Mouse (Mus musculus) limb, embryonic 15.5 days (tissue): ENCODE measurements around the gene Gm16485. TPM values are rescaled to one million over a fixed set of nuclear protein-coding genes. Genes with fewer than 3 reads are reported as not detected.

Experiments used
- ATAC-seq: fragments of 200-750 bp; cut with Nextera tagmentation; 2 replicates; pipeline ENCODE4 v1.8.0; 2017; ENCODE audit warnings: low read depth, moderate TSS enrichment; ENCODE audit not compliant: insufficient number of reproducible peaks, low FRiP score, low TSS enrichment
- H3K27ac ChIP-seq: fragments of 300-500 bp; sonication (generic); 2 replicates; pipeline ENCODE4 v1.5.1; 2015; ENCODE audit warnings: moderate library complexity, mild to moderate bottlenecking, inconsistent platforms
- H3K27me3 ChIP-seq: fragments of 300-500 bp; sonication (generic); 2 replicates; pipeline ENCODE4 v1.6.1; 2015; ENCODE audit warnings: inconsistent platforms
- H3K36me3 ChIP-seq: fragments of 300-500 bp; sonication (generic); 2 replicates; pipeline ENCODE4 v1.6.1; 2015; ENCODE audit warnings: inconsistent platforms
- H3K4me1 ChIP-seq: fragments of 300-500 bp; sonication (generic); 2 replicates; pipeline ENCODE4 v1.6.1; 2015; ENCODE audit warnings: inconsistent platforms
- H3K4me2 ChIP-seq: fragments of 300-500 bp; sonication (generic); 2 replicates; pipeline ENCODE4 v1.6.1; 2015; ENCODE audit warnings: mild to moderate bottlenecking, inconsistent platforms
- H3K4me3 ChIP-seq: fragments of 300-500 bp; sonication (generic); 2 replicates; pipeline ENCODE4 v1.5.1; 2015; ENCODE audit warnings: mild to moderate bottlenecking, inconsistent platforms
- H3K9ac ChIP-seq: fragments of 300-500 bp; sonication (generic); 2 replicates; pipeline ENCODE4 v1.6.1; 2015; ENCODE audit warnings: inconsistent platforms
- H3K9me3 ChIP-seq: fragments of 300-500 bp; sonication (generic); 2 replicates; pipeline ENCODE4 v1.6.1; 2016; ENCODE audit warnings: inconsistent platforms
- WGBS: fragments of 180-500 bp; shearing (Covaris S2); methylation state at CpG from one replicate; pipeline ENCODE4 v1.1.7; 2015; 5-methylcytosine and 5-hydroxymethylcytosine counted together
- polyA plus RNA-seq: library from polyadenylated mRNA; unstranded; fragments of >200 nt; fragmentation: Nextera tagmentation; extraction: Ambion mirVana; gene quantifications from 2 replicates; pipeline ENCODE4 v1.2.1, GENCODE M21; 2015

The Gm16485 gene
- polyA plus RNA-seq = 0.15 and 0.26 TPM in 2 replicates

GRCm38 (mm10) chr9:8971491-8971890, at the start of gene Gm16485:
Gene Gm16485 (plus strand): TSS chr9:8971791.
- H3K9me3 ChIP-seq = no peaks in the 10 kb centered on the region
- no peak for ATAC-seq
- no peak within 1 kb of the TSS for H3K4me3 ChIP-seq
- no peaks in the 10 kb centered on the region for H3K4me1 ChIP-seq
- WGBS = 78% methylated on average over 2 of the region's 2 CpGs
- no peak within 1 kb of the TSS for H3K9ac ChIP-seq
- no peak within 1 kb of the TSS for H3K4me2 ChIP-seq
- H3K36me3 ChIP-seq = no peaks in the 10 kb centered on the region
- H3K27me3 ChIP-seq = no peaks in the 10 kb centered on the region
- H3K27ac ChIP-seq = no peak within 1 kb of the TSS

GRCm38 (mm10) chr9:8927561-8927960, 44.0 kb upstream of the Gm16485 start:
- H3K4me3 ChIP-seq = no peak overlapping the region
- no peaks in the 10 kb centered on the region for H3K36me3 ChIP-seq
- H3K27ac ChIP-seq = no peak overlapping the region
- H3K9ac ChIP-seq = no peak overlapping the region
- no peaks in the 10 kb centered on the region for H3K27me3 ChIP-seq
- no peak overlapping the region for H3K4me2 ChIP-seq
- WGBS = 62% methylated on average over 2 of the region's 2 CpGs
- no peaks in the 10 kb centered on the region for H3K4me1 ChIP-seq
- H3K9me3 ChIP-seq = no peaks in the 10 kb centered on the region
- no peak for ATAC-seq

GRCm38 (mm10) chr9:8937753-8938152, 33.8 kb upstream of the Gm16485 start:
- H3K9ac ChIP-seq = no peak overlapping the region
- H3K9me3 ChIP-seq = no peaks in the 10 kb centered on the region
- no peaks in the 10 kb centered on the region for H3K27me3 ChIP-seq
- no peaks in the 10 kb centered on the region for H3K36me3 ChIP-seq
- H3K27ac ChIP-seq = no peak overlapping the region
- no peak overlapping the region for H3K4me3 ChIP-seq
- no peaks in the 10 kb centered on the region for H3K4me1 ChIP-seq
- no peak overlapping the region for H3K4me2 ChIP-seq
- 32% methylated on average over 1 of the region's 1 CpGs for WGBS
- no peak for ATAC-seq

- Histone ChIP-seq H3K27ac (no peak overlapping the region), H3K4me3 (no peak overlapping the region), H3K4me2 (no peak overlapping the region), H3K9me3 (no peaks in the 10 kb centered on the region), H3K4me1 (no peaks in the 10 kb centered on the region), H3K27me3 (no peaks in the 10 kb centered on the region), H3K9ac (no peak overlapping the region), H3K36me3 (no peaks in the 10 kb centered on the region)
- ATAC-seq = no peak
Observed at GRCm38 (mm10) chr9:8953306-8953705, 18.3 kb upstream of the Gm16485 start.

- no peak overlapping the region for H3K9ac ChIP-seq
- no peaks in the 10 kb centered on the region for H3K4me1 ChIP-seq
- 69% methylated on average over 8 of the region's 8 CpGs for WGBS
- H3K36me3 ChIP-seq = no peaks in the 10 kb centered on the region
- no peak overlapping the region for H3K4me2 ChIP-seq
- no peak overlapping the region for H3K27ac ChIP-seq
- no peak for ATAC-seq
- no peaks in the 10 kb centered on the region for H3K9me3 ChIP-seq
- no peak overlapping the region for H3K4me3 ChIP-seq
- no peaks in the 10 kb centered on the region for H3K27me3 ChIP-seq
Observed at GRCm38 (mm10) chr9:8964512-8965133, 7.0 kb upstream of the Gm16485 start.

- no peaks in the 10 kb centered on the region for H3K9me3 ChIP-seq
- no peak overlapping the region for H3K4me2 ChIP-seq
- no peaks in the 10 kb centered on the region for H3K4me1 ChIP-seq
- no peaks in the 10 kb centered on the region for H3K36me3 ChIP-seq
- 30% methylated on average over 7 of the region's 7 CpGs for WGBS
- no peak overlapping the region for H3K4me3 ChIP-seq
- H3K27me3 ChIP-seq = no peaks in the 10 kb centered on the region
- no peak for ATAC-seq
- H3K27ac ChIP-seq = no peak overlapping the region
- no peak overlapping the region for H3K9ac ChIP-seq
Observed at GRCm38 (mm10) chr9:8970240-8970639, 1.4 kb upstream of the Gm16485 start.

- no peaks in the 10 kb centered on the region for H3K4me1 ChIP-seq
- H3K9ac ChIP-seq = no peak overlapping the region
- no peak overlapping the region for H3K4me3 ChIP-seq
- H3K9me3 ChIP-seq = no peaks in the 10 kb centered on the region
- no peak overlapping the region for H3K27ac ChIP-seq
- H3K27me3 ChIP-seq = no peaks in the 10 kb centered on the region
- H3K4me2 ChIP-seq = no peak overlapping the region
- 36% methylated on average over 2 of the region's 2 CpGs for WGBS
- no peaks in the 10 kb centered on the region for H3K36me3 ChIP-seq
- ATAC-seq = no peak
Observed at GRCm38 (mm10) chr9:8977775-8978174, 6.2 kb downstream of the Gm16485 start.

GRCm38 (mm10) chr9:8982315-8982714, 10.7 kb downstream of the Gm16485 start:
- H3K36me3 ChIP-seq = no peaks in the 10 kb centered on the region
- H3K4me1 ChIP-seq = no peaks in the 10 kb centered on the region
- no peak overlapping the region for H3K4me2 ChIP-seq
- WGBS = 74% methylated on average over 3 of the region's 3 CpGs
- no peak for ATAC-seq
- no peak overlapping the region for H3K27ac ChIP-seq
- H3K9me3 ChIP-seq = no peaks in the 10 kb centered on the region
- H3K4me3 ChIP-seq = no peak overlapping the region
- no peak overlapping the region for H3K9ac ChIP-seq
- H3K27me3 ChIP-seq = no peaks in the 10 kb centered on the region

GRCm38 (mm10) chr9:8996494-8996893, 24.9 kb downstream of the Gm16485 start:
- Histone ChIP-seq H3K27ac (no peak overlapping the region), H3K4me1 (no peaks in the 10 kb centered on the region), H3K9ac (no peak overlapping the region), H3K4me3 (no peak overlapping the region), H3K4me2 (no peak overlapping the region), H3K9me3 (no peaks in the 10 kb centered on the region), H3K27me3 (no peaks in the 10 kb centered on the region), H3K36me3 (peaks cover 22% of the 10 kb centered on the region)
- no peak for ATAC-seq
- 74% methylated on average over 2 of the region's 2 CpGs for WGBS

GRCm38 (mm10) chr9:9001170-9001569, 29.6 kb downstream of the Gm16485 start:
- no peak overlapping the region for H3K27ac ChIP-seq
- H3K4me3 ChIP-seq = no peak overlapping the region
- no peaks in the 10 kb centered on the region for H3K4me1 ChIP-seq
- no peaks in the 10 kb centered on the region for H3K9me3 ChIP-seq
- H3K9ac ChIP-seq = no peak overlapping the region
- peaks cover 29% of the 10 kb centered on the region for H3K36me3 ChIP-seq
- H3K4me2 ChIP-seq = no peak overlapping the region
- ATAC-seq = no peak
- no peaks in the 10 kb centered on the region for H3K27me3 ChIP-seq

GRCm38 (mm10) chr9:9015108-9015507, 43.5 kb downstream of the Gm16485 start:
- Histone ChIP-seq H3K4me2 (no peak overlapping the region), H3K27me3 (no peaks in the 10 kb centered on the region), H3K9ac (no peak overlapping the region), H3K4me3 (no peak overlapping the region), H3K9me3 (no peaks in the 10 kb centered on the region), H3K4me1 (no peaks in the 10 kb centered on the region), H3K36me3 (peaks cover 43% of the 10 kb centered on the region), H3K27ac (no peak overlapping the region)
- WGBS = 92% methylated on average over 2 of the region's 2 CpGs
- ATAC-seq = no peak
